Mouse (Mus musculus) midbrain, embryonic 16.5 days (tissue): ENCODE results near the gene Fmnl3. TPM values are rescaled to one million over a fixed set of nuclear protein-coding genes. Genes with fewer than 3 reads are reported as not detected.

Experiments used
- ATAC-seq: fragments of 200-750 bp; cut with Nextera tagmentation; 2 replicates; pipeline ENCODE4 v1.8.0; 2017; ENCODE audit warnings: moderate TSS enrichment
- H3K27ac ChIP-seq: fragments of 300-500 bp; sonication (generic); 2 replicates; pipeline ENCODE4 v1.5.1; 2014; ENCODE audit warnings: mild to moderate bottlenecking, low read length, mixed read lengths
- H3K27me3 ChIP-seq: fragments of 300-500 bp; sonication (generic); 2 replicates; pipeline ENCODE4 v1.6.1; 2014; ENCODE audit warnings: low read depth, low read length, mixed read lengths; ENCODE audit not compliant: control insufficient read depth, insufficient read depth
- H3K36me3 ChIP-seq: fragments of 300-500 bp; sonication (generic); 2 replicates; pipeline ENCODE4 v1.6.1; 2014; ENCODE audit warnings: mild to moderate bottlenecking, low read length, moderate library complexity, mixed read lengths; ENCODE audit not compliant: control insufficient read depth, insufficient read depth
- H3K4me1 ChIP-seq: fragments of 300-500 bp; sonication (generic); 2 replicates; pipeline ENCODE4 v1.6.1; 2014; ENCODE audit warnings: mild to moderate bottlenecking, low read length, mixed read lengths; ENCODE audit not compliant: control insufficient read depth, insufficient read depth
- H3K4me2 ChIP-seq: fragments of 300-500 bp; sonication (generic); 2 replicates; pipeline ENCODE4 v1.6.1; 2014; ENCODE audit warnings: mild to moderate bottlenecking, low read length, mixed read lengths
- H3K4me3 ChIP-seq: fragments of 300-500 bp; sonication (generic); 2 replicates; pipeline ENCODE4 v1.5.1; 2014; ENCODE audit warnings: low read depth, mild to moderate bottlenecking, low read length, moderate library complexity, mixed read lengths
- H3K9ac ChIP-seq: fragments of 300-500 bp; sonication (generic); 2 replicates; pipeline ENCODE4 v1.6.1; 2014; ENCODE audit warnings: low read depth, low read length, mixed read lengths
- H3K9me3 ChIP-seq: fragments of 300-500 bp; sonication (generic); replicated peaks from 2 replicates; pipeline ENCODE4 v1.6.1; 2014; ENCODE audit warnings: mild to moderate bottlenecking, low read length, mixed read lengths; ENCODE audit not compliant: control insufficient read depth, poor library complexity, severe bottlenecking
- WGBS: fragments of 180-500 bp; shearing (Covaris S2); extraction: QIAGEN DNeasy Blood & Tissue Kit; methylation state at CpG from one replicate; pipeline ENCODE4 v1.1.7; 2014; 5-methylcytosine and 5-hydroxymethylcytosine counted together
- polyA plus RNA-seq: library from polyadenylated mRNA; unstranded; fragments of >200 nt; fragmentation: Nextera tagmentation; extraction: Ambion mirVana; gene quantifications from 2 replicates; pipeline ENCODE4 v1.2.1, GENCODE M21; 2015

Fmnl3 gene
- polyA plus RNA-seq, 1 experiment from 2014 or later, result 8.0 TPM

DNA sequence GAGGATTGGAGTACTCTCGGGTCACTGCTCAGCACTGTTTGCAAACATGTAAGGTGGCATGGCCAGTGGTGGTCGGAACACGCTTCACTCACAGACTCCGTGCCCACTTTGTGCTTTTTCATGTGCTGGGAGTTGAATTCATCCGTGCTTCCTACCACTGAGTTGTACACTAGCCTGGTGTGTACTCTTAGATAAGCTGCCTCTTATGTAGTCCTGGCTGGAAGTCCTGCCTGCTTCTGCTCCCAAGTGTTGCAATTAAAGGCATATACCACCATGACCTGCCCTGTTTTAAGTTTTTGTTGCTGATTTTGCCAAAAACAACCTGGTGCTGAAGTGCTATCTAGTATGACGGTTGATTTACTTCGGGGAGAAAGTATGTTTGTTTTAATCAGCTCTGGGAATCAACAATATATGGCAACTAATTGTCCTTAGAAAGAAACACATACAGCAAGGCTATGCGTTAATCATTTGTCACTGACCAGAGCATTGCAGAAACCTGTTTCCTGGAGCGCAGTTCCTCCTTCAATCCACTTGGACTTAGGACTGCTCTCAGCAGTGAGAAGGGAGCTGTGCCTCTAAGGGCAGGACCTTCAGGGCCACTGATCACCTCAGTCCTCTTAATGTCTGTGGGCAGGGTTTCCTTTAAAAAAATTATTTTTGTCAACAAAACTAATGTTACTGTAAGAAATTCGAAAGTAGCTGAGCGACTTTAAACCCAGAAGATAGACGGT lies 33.0 kb upstream of the Fmnl3 start:
- Histone ChIP-seq H3K9me3 (no peaks in the 10 kb centered on the region), H3K36me3 (peaks cover 30% of the 10 kb centered on the region), H3K4me3 (no peak overlapping the region), H3K4me1 (peaks cover 7% of the 10 kb centered on the region; the same call in 1 of the 2 replicates), H3K9ac (no peak overlapping the region), H3K4me2 (no peak overlapping the region), H3K27ac (no peak overlapping the region), H3K27me3 (no peaks in the 10 kb centered on the region)
- no peak for ATAC-seq
- WGBS, result 93% methylated on average over 12 of the region's 12 CpGs

DNA sequence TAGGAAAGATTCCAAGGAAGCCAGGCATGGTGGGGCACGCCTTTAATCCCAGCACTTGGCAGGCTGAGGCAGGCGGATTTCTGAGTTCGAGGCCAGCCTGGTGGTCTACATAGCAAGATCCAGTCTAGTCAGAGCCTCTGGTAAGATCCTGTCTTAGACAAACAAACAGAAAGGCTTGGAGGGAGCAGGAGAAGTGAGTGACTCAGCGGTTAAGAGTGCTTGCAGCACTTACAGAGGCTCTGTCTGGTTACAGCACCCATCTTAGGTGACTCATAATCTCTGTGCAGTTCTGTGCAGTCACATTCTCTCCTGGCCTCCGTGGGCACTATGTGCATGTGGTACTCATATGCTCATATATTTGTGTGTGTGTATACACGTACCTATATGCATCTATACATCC lies 30.3 kb upstream of the Fmnl3 start:
- 92% methylated on average over 6 of the region's 6 CpGs for WGBS
- no peak overlapping the region for H3K4me3 ChIP-seq
- H3K4me2 ChIP-seq, result no peak overlapping the region
- no peaks in the 10 kb centered on the region for H3K27me3 ChIP-seq
- H3K9me3 ChIP-seq, result no peaks in the 10 kb centered on the region
- no peak overlapping the region for H3K27ac ChIP-seq
- no peak for ATAC-seq
- peaks cover 19% of the 10 kb centered on the region for H3K4me1 ChIP-seq
- H3K9ac ChIP-seq, result no peak overlapping the region
- peaks cover 14% of the 10 kb centered on the region for H3K36me3 ChIP-seq

DNA sequence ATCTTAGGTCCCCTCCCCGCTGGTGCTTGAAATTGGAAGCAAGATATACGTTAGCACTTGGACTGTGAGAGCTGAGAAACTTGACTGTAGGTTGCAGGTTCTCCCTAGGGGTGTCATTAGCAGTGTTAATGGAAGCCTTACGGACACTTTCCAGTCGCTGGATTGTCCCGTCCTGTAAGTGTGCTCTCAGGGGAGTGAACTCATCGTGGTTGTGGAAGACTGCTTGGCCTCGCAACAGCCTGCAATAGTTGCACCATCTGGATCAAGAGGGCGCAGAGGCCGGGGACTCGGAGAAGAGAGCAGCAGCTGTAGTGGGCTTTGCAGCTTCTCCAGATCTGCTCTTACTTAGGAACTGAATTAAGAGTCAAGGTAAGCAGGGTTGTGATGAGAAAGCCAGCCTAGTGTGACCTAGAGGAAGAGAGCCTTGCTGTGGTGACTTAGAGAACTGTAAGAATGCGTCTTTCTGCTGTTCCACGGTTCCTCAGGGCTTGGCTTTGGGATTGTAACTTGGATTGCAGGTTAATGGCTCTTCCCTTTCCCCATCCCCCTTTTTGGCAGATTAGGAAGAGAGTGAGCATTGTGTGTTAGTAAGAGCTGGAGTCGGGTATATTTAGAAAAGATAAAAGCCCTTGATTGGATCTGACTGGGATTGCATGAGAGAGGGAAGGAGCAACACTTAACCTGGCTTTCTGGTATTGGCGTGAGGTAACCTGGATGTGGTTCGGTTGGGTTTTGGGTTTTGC lies 29.4 kb upstream of the Fmnl3 start:
- H3K4me3 ChIP-seq, result no peak overlapping the region
- H3K9ac ChIP-seq, result no peak overlapping the region
- no peaks in the 10 kb centered on the region for H3K9me3 ChIP-seq
- WGBS, result 74% methylated on average over 15 of the region's 15 CpGs
- no peaks in the 10 kb centered on the region for H3K27me3 ChIP-seq
- no peak overlapping the region for H3K4me2 ChIP-seq
- ATAC-seq, result no peak
- peaks cover 7% of the 10 kb centered on the region for H3K36me3 ChIP-seq
- H3K27ac ChIP-seq, result no peak overlapping the region
- H3K4me1 ChIP-seq, result peaks cover 28% of the 10 kb centered on the region

DNA sequence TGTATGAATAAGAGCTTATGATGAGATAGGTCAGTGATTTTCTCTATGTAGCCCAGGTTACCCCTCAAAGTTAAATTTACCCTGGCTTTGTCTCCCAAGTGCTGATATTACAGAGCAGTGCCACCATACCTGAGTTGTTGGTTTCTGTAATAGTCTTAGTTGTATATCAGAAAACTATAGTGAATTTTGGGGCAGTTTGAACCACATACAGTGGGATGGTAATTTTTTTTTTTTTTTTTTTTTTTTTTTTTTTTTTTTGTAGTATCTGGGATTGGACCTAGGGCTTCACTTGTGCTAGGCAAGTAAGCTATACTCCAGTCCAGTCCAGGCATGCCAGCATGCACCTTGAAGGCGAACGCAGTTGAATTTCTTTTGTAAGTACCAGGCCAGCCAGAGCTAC lies 27.3 kb upstream of the Fmnl3 start:
- ATAC-seq, result no peak
- Histone ChIP-seq H3K4me3 (no peak overlapping the region), H3K9ac (no peak overlapping the region), H3K9me3 (no peaks in the 10 kb centered on the region), H3K27me3 (no peaks in the 10 kb centered on the region), H3K4me1 (peaks cover 39% of the 10 kb centered on the region), H3K4me2 (no peak overlapping the region), H3K36me3 (peaks cover 5% of the 10 kb centered on the region; the same call in 1 of the 2 replicates), H3K27ac (no peak overlapping the region)
- 88% methylated on average over 2 of the region's 2 CpGs for WGBS

DNA sequence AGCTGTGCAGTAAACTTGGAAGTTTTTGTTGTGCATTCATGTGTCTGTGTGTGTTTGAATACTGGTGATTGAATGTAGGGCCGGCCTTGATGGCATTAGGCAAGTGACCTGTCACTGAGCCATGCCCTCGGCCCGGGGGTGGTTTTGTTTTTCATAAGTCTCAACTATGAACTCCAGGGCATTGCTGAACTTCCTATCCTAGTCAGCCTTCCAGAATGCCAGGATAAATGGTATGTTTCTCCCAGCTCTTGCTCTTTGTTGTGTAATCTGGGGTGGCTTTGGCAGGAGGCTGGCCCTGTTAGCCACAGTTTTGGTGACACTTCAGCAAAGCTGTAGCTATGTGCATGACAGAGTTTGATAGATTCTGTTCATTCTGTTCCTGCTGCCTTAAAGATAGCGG lies 26.6 kb upstream of the Fmnl3 start:
- no peak overlapping the region for H3K4me2 ChIP-seq
- H3K27ac ChIP-seq, result no peak overlapping the region
- 74% methylated on average over 4 of the region's 4 CpGs for WGBS
- ATAC-seq, result no peak
- H3K9ac ChIP-seq, result no peak overlapping the region
- 0 out of 2 replicates have a peak, but pooled peaks cover under 1% of the 10 kb centered on the region for H3K36me3 ChIP-seq
- no peaks in the 10 kb centered on the region for H3K9me3 ChIP-seq
- H3K4me3 ChIP-seq, result no peak overlapping the region
- no peaks in the 10 kb centered on the region for H3K27me3 ChIP-seq
- peaks cover 44% of the 10 kb centered on the region for H3K4me1 ChIP-seq

DNA sequence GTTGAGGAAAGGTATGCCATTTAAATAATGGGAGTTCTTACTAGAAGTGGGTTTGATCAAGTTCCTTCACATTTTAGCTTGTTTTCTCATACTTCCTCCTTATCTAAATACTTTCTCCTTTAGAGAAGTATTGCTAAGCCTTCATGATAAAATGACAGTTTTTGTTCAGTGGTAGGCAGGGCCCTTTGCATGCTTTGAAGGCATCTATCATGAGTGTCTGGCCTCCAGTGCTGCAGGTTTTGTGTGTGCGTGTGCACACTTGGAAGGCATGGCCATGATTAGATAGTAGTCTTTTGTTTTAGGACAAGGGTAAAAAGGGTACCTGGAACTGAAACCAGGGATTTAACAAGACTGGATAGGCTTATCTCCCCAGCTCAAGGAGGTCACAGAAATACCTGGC lies 26.2 kb upstream of the Fmnl3 start:
- H3K9ac ChIP-seq, result no peak overlapping the region
- no peak overlapping the region for H3K4me2 ChIP-seq
- 78% methylated on average over 1 of the region's 1 CpGs for WGBS
- no peaks in the 10 kb centered on the region for H3K9me3 ChIP-seq
- no peaks in the 10 kb centered on the region for H3K27me3 ChIP-seq
- no peak overlapping the region for H3K4me3 ChIP-seq
- no peak for ATAC-seq
- H3K27ac ChIP-seq, result no peak overlapping the region
- H3K4me1 ChIP-seq, result peaks cover 44% of the 10 kb centered on the region
- no peaks in the 10 kb centered on the region for H3K36me3 ChIP-seq

DNA sequence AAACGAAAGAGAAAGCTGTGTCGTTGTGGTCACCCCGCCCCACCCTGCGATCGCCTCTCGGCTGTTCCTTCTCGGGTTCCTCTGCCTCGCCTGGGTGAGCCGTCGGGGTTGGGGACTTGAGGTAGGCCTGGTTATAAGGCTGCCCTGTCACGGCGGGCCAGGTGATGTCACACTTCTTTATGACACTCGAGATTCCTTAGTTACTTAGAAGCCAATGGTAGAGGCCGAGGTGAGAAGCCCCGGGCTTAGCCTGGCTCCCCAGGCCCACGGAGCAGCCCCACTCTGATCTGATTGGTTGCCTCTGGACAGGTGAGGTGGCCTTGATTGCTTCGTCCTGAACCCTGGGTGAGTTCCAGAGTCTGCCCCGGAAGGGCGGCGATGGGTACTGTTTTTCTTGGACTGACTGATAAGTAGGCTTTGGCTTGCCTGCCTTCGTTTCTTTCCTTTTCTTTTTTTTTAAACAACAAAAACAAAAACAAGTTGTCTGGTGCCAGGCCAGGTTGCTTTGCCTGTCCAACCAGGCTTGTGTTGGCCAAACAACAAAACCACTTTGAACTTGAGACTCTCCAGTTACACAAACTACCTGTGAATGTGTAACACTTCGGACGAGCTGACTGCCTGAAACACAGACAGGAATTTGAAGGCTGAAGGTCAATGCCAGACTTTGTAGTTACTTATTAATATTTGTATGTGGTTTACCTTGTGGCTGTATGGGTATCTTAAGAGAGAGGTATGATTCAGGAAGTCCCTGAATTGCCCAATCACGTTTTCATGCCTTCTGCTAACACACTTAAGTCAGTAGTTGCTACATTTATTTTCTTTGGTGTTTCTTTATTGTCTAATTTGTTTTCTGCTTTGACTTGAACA lies 23.3 kb upstream of the Fmnl3 start:
- Histone ChIP-seq H3K36me3 (no peaks in the 10 kb centered on the region), H3K4me3 (peak overlapping the region; percentile 61), H3K4me1 (peaks cover 37% of the 10 kb centered on the region), H3K9me3 (no peaks in the 10 kb centered on the region), H3K4me2 (peak overlapping the region; percentile 92), H3K27ac (peak overlapping the region; percentile 89), H3K27me3 (no peaks in the 10 kb centered on the region), H3K9ac (peak overlapping the region; percentile 77)
- 13% methylated on average over 24 of the region's 24 CpGs for WGBS
- ATAC-seq, result peak; percentile 55; the same call in 1 of the 2 replicates

- WGBS, result 0% methylated on average over 50 of the region's 51 CpGs
- H3K9me3 ChIP-seq, result no peaks in the 10 kb centered on the region
- no peaks in the 10 kb centered on the region for H3K27me3 ChIP-seq
- peaks cover 37% of the 10 kb centered on the region for H3K4me1 ChIP-seq
- peak within 1 kb of the TSS; percentile 89 for H3K27ac ChIP-seq
- ATAC-seq, result peak; percentile 100
- peak within 1 kb of the TSS; percentile 77 for H3K9ac ChIP-seq
- H3K4me3 ChIP-seq, result peak within 1 kb of the TSS; percentile 61
- H3K4me2 ChIP-seq, result peak within 1 kb of the TSS; percentile 92
- no peaks in the 10 kb centered on the region for H3K36me3 ChIP-seq
These were observed 22.5 kb upstream of the Fmnl3 start, which contains the start of gene Tmbim6 for GRCm38 (mm10) chr15:99392486-99393385. Gene Tmbim6 (plus strand): TSS chr15:99392882.
